Mouse (Mus musculus) forebrain, embryonic 11.5 days (tissue): ENCODE measurements around the gene Camk2n1. TPM values are rescaled to one million over a fixed set of nuclear protein-coding genes. Genes with fewer than 3 reads are reported as not detected.

Experiments
- polyA plus RNA-seq: library from polyadenylated mRNA; unstranded; fragments of >200 nt; fragmentation: Nextera tagmentation; extraction: Ambion mirVana; gene quantifications from 2 replicates; pipeline ENCODE4 v1.2.1, GENCODE M21; 2014

Camk2n1 gene
- polyA plus RNA-seq, 1 experiment from 2014 or later = 2.5 TPM

Other genes starting within 250 kb of the Camk2n1 start
- gene Hp1bp3, start 238.0 kb upstream of the Camk2n1 start, polyA plus RNA-seq = 176 and 178 TPM in 2 replicates
- gene Sh2d5, start 203.9 kb upstream of the Camk2n1 start, polyA plus RNA-seq = 0.37 and 0.63 TPM in 2 replicates
- gene Kif17, start 203.9 kb upstream of the Camk2n1 start, polyA plus RNA-seq = 0.24 TPM in 1 of 2 replicates, not detected in the other
- gene Ddost, start 149.6 kb upstream of the Camk2n1 start, polyA plus RNA-seq = 200 and 227 TPM in 2 replicates
- gene Pink1, start 128.0 kb upstream of the Camk2n1 start, polyA plus RNA-seq = 19.4 and 21.5 TPM in 2 replicates
- 1.9 and 2.2 TPM in 2 replicates for gene Cda, start 86.3 kb upstream of the Camk2n1 start, polyA plus RNA-seq
- not detected in 2 replicates for gene Fam43b, start 57.8 kb upstream of the Camk2n1 start, polyA plus RNA-seq
- gene Mul1, start 19.6 kb upstream of the Camk2n1 start, polyA plus RNA-seq = 18.6 and 21.1 TPM in 2 replicates
- gene Vwa5b1, start 181.6 kb downstream of the Camk2n1 start, polyA plus RNA-seq = 0.08 and 0.13 TPM in 2 replicates